Mouse (Mus musculus): ENCODE data around the gene Ikbke.

GRCm38 (mm10) chr1:131221822-131222590 is 57.4 kb downstream of the Ikbke start:
- TF ChIP-seq CTCF (conservative IDR thresholded peaks at IDR 0.05; ENCODE audit: low read length) = no peak
- TF ChIP-seq POU5F1 (IDR thresholded peaks at IDR 0.05; ENCODE audit: borderline replicate concordance, low read length) = no peak
- no peak for TF ChIP-seq NANOG (IDR thresholded peaks at IDR 0.05; ENCODE audit: borderline replicate concordance, low read length)
